Mouse (Mus musculus) heart, postnatal 0 days (tissue): ENCODE data around the gene Ryr3. TPM values are rescaled to one million over a fixed set of nuclear protein-coding genes. Genes with fewer than 3 reads are reported as not detected.

Source experiments
- ATAC-seq: fragments of 200-750 bp; cut with Nextera tagmentation; 2 replicates; pipeline ENCODE4 v1.8.0; 2017; ENCODE audit warnings: low read depth, moderate number of reproducible peaks, moderate library complexity; ENCODE audit not compliant: insufficient read depth
- DNase-seq: peaks from one replicate; pipeline ENCODE4 v3.0.0-alpha.2; 2016; ENCODE audit warnings: low spot score
- H3K27ac ChIP-seq: fragments of 300-500 bp; sonication (generic); 2 replicates; pipeline ENCODE4 v1.5.1; 2014; ENCODE audit warnings: low read depth, mild to moderate bottlenecking
- H3K27me3 ChIP-seq: fragments of 300-500 bp; sonication (generic); 2 replicates; pipeline ENCODE4 v1.6.1; 2014; ENCODE audit warnings: low read length, mixed read lengths; ENCODE audit not compliant: control insufficient read depth, insufficient read depth
- H3K36me3 ChIP-seq: fragments of 300-500 bp; sonication (generic); replicated peaks from 2 replicates; pipeline ENCODE4 v1.6.1; 2014; ENCODE audit warnings: low read length, mixed read lengths; ENCODE audit not compliant: control insufficient read depth, insufficient read depth
- H3K4me1 ChIP-seq: fragments of 300-500 bp; sonication (generic); 2 replicates; pipeline ENCODE4 v1.6.1; 2014; ENCODE audit warnings: antibody characterized with exemption; ENCODE audit not compliant: control insufficient read depth, insufficient read depth
- H3K4me2 ChIP-seq: fragments of 300-500 bp; sonication (generic); 2 replicates; pipeline ENCODE4 v1.6.1; 2014; ENCODE audit warnings: low read depth, mild to moderate bottlenecking, low read length, moderate library complexity
- H3K4me3 ChIP-seq: fragments of 300-500 bp; sonication (generic); 2 replicates; pipeline ENCODE4 v1.5.1; 2014; ENCODE audit warnings: low read depth, low read length
- H3K9ac ChIP-seq: fragments of 300-500 bp; sonication (generic); replicated peaks from 2 replicates; pipeline ENCODE4 v1.6.1; 2014; ENCODE audit warnings: low read depth, low read length, mixed read lengths
- H3K9me3 ChIP-seq: fragments of 300-500 bp; sonication (generic); replicated peaks from 2 replicates; pipeline ENCODE4 v1.6.1; 2016; ENCODE audit warnings: low read length; ENCODE audit not compliant: control insufficient read depth
- CTCF ChIP-seq: IDR thresholded peaks from 2 replicates; pipeline ENCODE4 v1.5.1; 2016; ENCODE audit warnings: antibody characterized with exemption, control low read depth, low read depth
- EP300 ChIP-seq: IDR thresholded peaks from 2 replicates; pipeline ENCODE4 v1.6.1; 2016; ENCODE audit warnings: antibody characterized with exemption, low read depth
- WGBS: fragments of 180-500 bp; shearing (Covaris S2); extraction: QIAGEN DNeasy Blood & Tissue Kit; methylation state at CpG from one replicate; pipeline ENCODE4 v1.1.7; 2014; 5-methylcytosine and 5-hydroxymethylcytosine counted together
- microRNA-seq: library from miRNA; unstranded; fragments of <30 nt; microRNA quantifications from one replicate; pipeline ENCODE4, GENCODE M21; 2016
- polyA plus RNA-seq: library from polyadenylated mRNA; unstranded; fragments of >200 nt; fragmentation: Nextera tagmentation; extraction: Ambion mirVana; gene quantifications from 2 replicates; pipeline ENCODE4 v1.2.1, GENCODE M21; 2015
- total RNA-seq: library from RNA; depleted of rRNA; stranded (reverse); fragments of >200 nt; gene quantifications from 2 replicates; pipeline ENCODE4 v1.2.3, GENCODE M21; 2014; ENCODE audit warnings: low replicate concordance; rRNA removed

Gene Ryr3
- total and polyA plus RNA-seq, 2 experiments from 2014 or later: 4.1 to 14.4 TPM

DNA sequence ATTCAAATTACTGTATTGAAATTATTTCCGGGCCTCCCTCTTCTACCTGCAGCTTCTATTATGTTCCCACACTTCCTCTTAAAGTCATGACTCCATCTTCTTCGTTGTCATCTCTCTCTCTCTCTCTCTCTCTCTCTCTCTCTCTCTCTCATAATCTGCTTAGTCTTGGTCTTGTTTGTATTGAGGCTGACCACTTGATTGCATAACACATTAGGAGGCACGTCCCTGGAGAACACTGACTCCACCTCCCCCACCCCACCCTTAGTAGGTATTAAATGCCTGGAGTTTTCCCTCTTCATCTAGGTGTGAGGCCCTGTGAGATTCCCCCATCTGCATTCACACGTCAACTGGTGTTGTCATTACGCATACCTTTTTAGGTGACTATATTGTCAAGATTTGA, 620.5 kb downstream of the Ryr3 start:
- Histone ChIP-seq H3K4me1 (no peaks in the 10 kb centered on the region), H3K27ac (no peak overlapping the region), H3K36me3 (no peaks in the 10 kb centered on the region), H3K9me3 (no peaks in the 10 kb centered on the region), H3K4me3 (no peak overlapping the region), H3K9ac (no peak overlapping the region), H3K27me3 (no peaks in the 10 kb centered on the region), H3K4me2 (no peak overlapping the region)
- DNase-seq (no peak), ATAC-seq (no peak)
- TF ChIP-seq CTCF: no peak
- TF ChIP-seq EP300: no peak
- WGBS: 66% methylated on average over 5 of the region's 5 CpGs

DNA sequence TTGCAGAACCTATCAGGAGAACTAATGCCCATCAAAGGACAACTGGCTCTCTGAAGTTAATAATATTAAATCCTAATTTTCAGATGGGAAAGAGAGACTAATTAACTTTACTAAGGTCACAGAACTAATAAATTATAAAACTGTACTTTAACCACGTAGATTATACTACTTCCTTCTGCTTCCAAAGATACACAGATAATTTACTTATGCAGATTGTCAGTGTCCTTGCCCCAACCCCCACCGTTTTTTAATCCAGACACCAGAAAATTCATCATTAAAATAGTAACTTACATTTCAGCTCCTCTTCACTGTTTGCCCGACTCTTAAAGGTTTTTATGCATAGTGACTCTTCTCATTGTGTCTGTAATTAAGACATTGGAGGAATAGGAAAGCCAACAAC, 621.1 kb downstream of the Ryr3 start:
- Histone ChIP-seq H3K4me2 (no peak overlapping the region), H3K36me3 (no peaks in the 10 kb centered on the region), H3K27me3 (no peaks in the 10 kb centered on the region), H3K9ac (no peak overlapping the region), H3K4me3 (no peak overlapping the region), H3K4me1 (no peaks in the 10 kb centered on the region), H3K27ac (no peak overlapping the region), H3K9me3 (no peaks in the 10 kb centered on the region)
- ATAC-seq (no peak), DNase-seq (no peak)
- no peak for TF ChIP-seq EP300
- TF ChIP-seq CTCF: no peak
- WGBS: 76% methylated on average over 3 of the region's 3 CpGs

DNA sequence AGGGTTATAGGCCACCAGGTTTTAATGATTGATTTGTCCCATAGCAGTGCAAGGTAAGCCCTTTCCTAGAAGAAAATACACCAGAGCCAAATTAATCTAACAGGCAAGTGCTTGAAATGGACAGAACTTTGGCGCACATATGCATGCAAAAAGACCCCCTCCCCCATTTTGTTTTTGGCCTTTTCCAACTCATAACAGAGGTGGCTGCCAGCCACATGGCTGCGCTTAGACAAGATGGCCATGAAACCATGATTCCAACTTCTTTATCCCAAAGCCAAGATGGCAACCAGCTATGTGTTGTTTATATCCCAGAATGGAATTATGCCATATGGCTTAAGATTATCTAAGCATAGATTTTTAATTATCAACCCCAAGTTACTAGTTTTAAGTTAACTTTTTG, 623.1 kb downstream of the Ryr3 start:
- ATAC-seq (no peak), DNase-seq (no peak)
- no peaks in the 10 kb centered on the region for H3K9me3 ChIP-seq
- H3K9ac ChIP-seq: no peak overlapping the region
- TF ChIP-seq EP300 (no peak), CTCF (no peak)
- no peak overlapping the region for H3K4me3 ChIP-seq
- no peak overlapping the region for H3K4me2 ChIP-seq
- no peaks in the 10 kb centered on the region for H3K36me3 ChIP-seq
- WGBS: 89% methylated on average over 2 of the region's 2 CpGs
- no peaks in the 10 kb centered on the region for H3K4me1 ChIP-seq
- H3K27me3 ChIP-seq: no peaks in the 10 kb centered on the region
- H3K27ac ChIP-seq: no peak overlapping the region

DNA sequence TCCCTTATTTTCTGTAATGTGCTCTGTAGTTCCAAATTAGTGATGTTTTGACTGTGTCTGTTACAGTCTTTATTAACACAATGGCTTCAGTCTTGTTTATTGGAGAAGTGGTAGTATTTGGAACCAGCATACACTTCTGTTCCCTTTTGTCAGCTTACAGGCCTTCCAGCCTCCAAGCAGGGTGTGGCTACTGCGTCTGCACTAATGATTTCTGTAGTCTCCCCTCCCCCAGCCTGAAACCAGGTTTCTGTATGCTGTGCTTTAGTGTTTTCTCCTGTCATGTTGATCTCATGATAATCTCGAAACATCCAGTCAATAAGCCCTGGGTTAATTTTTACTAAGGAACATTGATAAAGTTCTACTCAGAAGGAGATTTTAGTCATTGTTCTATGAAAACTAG, 623.6 kb downstream of the Ryr3 start:
- H3K9me3 ChIP-seq: no peaks in the 10 kb centered on the region
- H3K9ac ChIP-seq: no peak overlapping the region
- ATAC-seq (no peak), DNase-seq (no peak)
- H3K27ac ChIP-seq: no peak overlapping the region
- no peaks in the 10 kb centered on the region for H3K27me3 ChIP-seq
- WGBS: 65% methylated on average over 2 of the region's 2 CpGs
- no peak overlapping the region for H3K4me2 ChIP-seq
- TF ChIP-seq CTCF (no peak), EP300 (no peak)
- no peak overlapping the region for H3K4me3 ChIP-seq
- H3K36me3 ChIP-seq: no peaks in the 10 kb centered on the region
- no peaks in the 10 kb centered on the region for H3K4me1 ChIP-seq

DNA sequence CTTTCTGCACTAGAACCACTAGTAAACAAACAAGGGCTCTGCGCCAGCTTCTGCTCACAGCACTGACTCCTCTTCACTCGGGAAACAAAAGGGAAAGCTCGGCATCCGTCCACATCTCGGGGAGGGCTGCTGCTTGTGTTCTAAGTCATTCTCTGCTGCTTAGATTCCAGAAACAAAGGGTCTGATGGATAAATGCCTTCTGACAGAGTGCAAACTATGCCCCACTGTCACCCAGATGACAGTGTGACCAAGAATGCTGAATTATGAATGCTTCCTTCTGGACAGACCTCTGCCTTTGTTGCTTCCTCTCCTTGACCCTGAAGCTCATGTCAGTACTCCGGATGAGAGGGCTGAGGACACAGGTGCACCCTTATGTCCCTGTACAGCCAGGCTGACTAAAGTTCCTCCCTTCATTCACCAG, 625.4 kb downstream of the Ryr3 start:
- Histone ChIP-seq H3K4me1 (no peaks in the 10 kb centered on the region), H3K27me3 (no peaks in the 10 kb centered on the region), H3K27ac (no peak overlapping the region), H3K9ac (no peak overlapping the region), H3K36me3 (no peaks in the 10 kb centered on the region), H3K4me2 (no peak overlapping the region), H3K9me3 (no peaks in the 10 kb centered on the region), H3K4me3 (no peak overlapping the region)
- no peak for ATAC-seq
- TF ChIP-seq EP300: no peak
- TF ChIP-seq CTCF: no peak
- WGBS: 51% methylated on average over 6 of the region's 6 CpGs
- no peak for DNase-seq

DNA sequence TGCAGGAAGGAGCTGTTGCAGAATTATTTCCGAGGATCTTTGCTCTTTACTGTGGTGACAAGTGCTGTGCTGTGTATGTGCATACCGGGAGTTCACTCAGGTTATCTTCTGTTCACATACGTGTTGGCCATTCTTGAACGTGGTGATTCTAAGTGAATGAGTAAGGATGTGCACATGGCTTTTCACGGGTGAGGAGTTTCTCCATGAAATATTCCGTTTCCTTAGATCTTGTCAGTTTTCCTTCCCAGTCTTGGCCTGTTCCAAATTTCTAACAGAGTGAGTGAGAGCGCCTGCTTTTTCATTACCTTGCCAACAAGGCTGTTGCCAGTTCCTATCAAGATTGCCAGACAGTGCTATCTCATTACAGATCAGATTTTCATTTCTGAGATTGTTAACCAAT, 625.9 kb downstream of the Ryr3 start:
- Histone ChIP-seq H3K36me3 (no peaks in the 10 kb centered on the region), H3K4me1 (no peaks in the 10 kb centered on the region), H3K27me3 (no peaks in the 10 kb centered on the region), H3K9ac (no peak overlapping the region), H3K27ac (no peak overlapping the region), H3K4me2 (no peak overlapping the region), H3K9me3 (no peaks in the 10 kb centered on the region), H3K4me3 (no peak overlapping the region)
- TF ChIP-seq EP300: no peak
- TF ChIP-seq CTCF: no peak
- no peak for DNase-seq
- WGBS: 64% methylated on average over 7 of the region's 7 CpGs
- no peak for ATAC-seq

Small RNA genes lying within 50 kb of the gene (microRNA-seq; reads per million reads assigned to microRNA genes)
- gene Gm44374: not detected

Other genes with a start within 250 kb of the Ryr3 start
- not detected in 2 replicates for gene Tmco5b, start 68.6 kb upstream of the Ryr3 start, total RNA-seq
- not detected in 2 replicates for gene Tmco5b, start 68.6 kb upstream of the Ryr3 start, polyA plus RNA-seq
- 0.81 and 1.5 TPM in 2 replicates for gene Fmn1, start 110.6 kb upstream of the Ryr3 start, total RNA-seq
- gene Fmn1, start 110.6 kb upstream of the Ryr3 start, polyA plus RNA-seq: 0.62 and 0.83 TPM in 2 replicates